Mouse (Mus musculus): Measurements from ENCODE around the gene Pank1.

The Pank1 gene

GRCm38 (mm10) chr19:34879624-34880023, 369 bp upstream of the Pank1 start:
- no peak for DNase-seq (ENCODE audit: low read depth, low spot score)

GRCm38 (mm10) chr19:34877898-34878602, 1.2 kb downstream of the Pank1 start:
- DNase-seq (ENCODE audit: low read depth, low spot score), result peak; percentile 92

- no peak for DNase-seq (ENCODE audit: low read depth, low spot score)
Measured at GRCm38 (mm10) chr19:34876676-34877075, 2.6 kb downstream of the Pank1 start.

GRCm38 (mm10) chr19:34869375-34869774, 9.9 kb downstream of the Pank1 start:
- no peak for DNase-seq (ENCODE audit: low read depth, low spot score)

- DNase-seq (ENCODE audit: low read depth, low spot score), result no peak
Measured at GRCm38 (mm10) chr19:34868093-34868741, 11.0 kb downstream of the Pank1 start.

- no peak for DNase-seq (ENCODE audit: low read depth, low spot score)
Measured at GRCm38 (mm10) chr19:34863737-34864136, 15.5 kb downstream of the Pank1 start.

GRCm38 (mm10) chr19:34856021-34856651, 23.1 kb downstream of the Pank1 start:
- no peak for DNase-seq (ENCODE audit: low read depth, low spot score)

GRCm38 (mm10) chr19:34851161-34851560, 28.1 kb downstream of the Pank1 start:
- DNase-seq (ENCODE audit: low read depth, low spot score), result no peak

- no peak for DNase-seq (ENCODE audit: low read depth, low spot score)
Measured at GRCm38 (mm10) chr19:34849426-34849825, 29.8 kb downstream of the Pank1 start.

GRCm38 (mm10) chr19:34848164-34848563, 31.1 kb downstream of the Pank1 start:
- DNase-seq (ENCODE audit: low read depth, low spot score), result no peak

GRCm38 (mm10) chr19:34847103-34847502, 32.2 kb downstream of the Pank1 start:
- DNase-seq (ENCODE audit: low read depth, low spot score), result no peak

- no peak for DNase-seq (ENCODE audit: low read depth, low spot score)
Measured at GRCm38 (mm10) chr19:34846508-34847038, 32.7 kb downstream of the Pank1 start.

- DNase-seq (ENCODE audit: low read depth, low spot score), result no peak
Measured at GRCm38 (mm10) chr19:34846005-34846404, 33.2 kb downstream of the Pank1 start.

- DNase-seq (ENCODE audit: low read depth, low spot score), result no peak
Measured at GRCm38 (mm10) chr19:34845331-34845730, 33.9 kb downstream of the Pank1 start.

GRCm38 (mm10) chr19:34844760-34845159, 34.5 kb downstream of the Pank1 start:
- no peak for DNase-seq (ENCODE audit: low read depth, low spot score)

- DNase-seq (ENCODE audit: low read depth, low spot score), result no peak
Measured at GRCm38 (mm10) chr19:34844047-34844446, 35.2 kb downstream of the Pank1 start.

- DNase-seq (ENCODE audit: low read depth, low spot score), result no peak
Measured at GRCm38 (mm10) chr19:34841719-34842506, 37.3 kb downstream of the Pank1 start.

GRCm38 (mm10) chr19:34838624-34839023, 40.6 kb downstream of the Pank1 start:
- DNase-seq (ENCODE audit: low read depth, low spot score), result no peak

GRCm38 (mm10) chr19:34831702-34832101, 47.6 kb downstream of the Pank1 start:
- no peak for DNase-seq (ENCODE audit: low read depth, low spot score)

- DNase-seq (ENCODE audit: low read depth, low spot score), result no peak
Measured at GRCm38 (mm10) chr19:34827916-34828635, 51.2 kb downstream of the Pank1 start.

GRCm38 (mm10) chr19:34827444-34827843, 51.8 kb downstream of the Pank1 start:
- DNase-seq (ENCODE audit: low read depth, low spot score), result no peak
